Mouse (Mus musculus): ENCODE results near the gene Osm.

DNA sequence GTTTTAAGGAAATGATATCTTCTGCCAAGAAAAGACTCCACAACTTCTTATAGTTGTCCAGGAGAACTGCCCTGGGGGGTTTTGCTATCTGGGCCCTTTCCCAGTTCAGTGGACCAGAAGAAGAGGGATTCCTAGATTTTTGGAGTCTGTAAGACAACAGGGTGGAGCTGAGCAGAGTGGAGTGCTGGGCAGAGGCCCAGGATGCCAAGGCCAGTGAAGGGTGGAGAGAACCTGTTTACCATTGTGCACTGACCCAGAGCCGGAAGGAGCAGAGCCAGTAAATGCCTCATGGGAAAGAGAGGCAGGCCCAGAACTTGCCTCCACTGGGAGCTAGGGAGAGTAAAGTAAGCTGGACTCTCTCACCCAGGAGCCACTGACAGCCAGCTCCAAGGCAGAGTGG, 38.5 kb upstream of the Osm start:
- TF ChIP-seq EP300 (IDR thresholded peaks at IDR 0.05; ENCODE audit: insufficient read depth, low read depth, low read length) = no peak
- no peak for TF ChIP-seq CTCF (IDR thresholded peaks at IDR 0.05)
